Mouse (Mus musculus) cerebellum, adult 2 months (tissue): Measurements from ENCODE around the gene Fgfr2.

Experiments
- CTCF ChIP-seq: fragments of 200-500 bp; IDR thresholded peaks from 2 replicates; pipeline ENCODE4 v1.5.1; 2011; ENCODE audit warnings: low read depth, mild to moderate bottlenecking, control low read depth, low read length, moderate library complexity, borderline replicate concordance; ENCODE audit not compliant: insufficient read depth
- POLR2A ChIP-seq: fragments of 200-500 bp; IDR thresholded peaks from 2 replicates; pipeline ENCODE4 v1.6.1; 2011; ENCODE audit warnings: low read length, control low read depth, borderline replicate concordance; ENCODE audit not compliant: insufficient read depth

- TF ChIP-seq POLR2A (no peak), CTCF (no peak)
These were observed 1345.5 kb downstream of the Fgfr2 start for GRCm38 (mm10) chr7:131777461-131778270.
